Mouse (Mus musculus): ENCODE measurements at regions not wholly inside any gene's neighbourhood (a gene's known extent, or its start where the extent isn't known, plus 50 kb on each side); places are given as distances from the start of the nearest gene placed in this dataset.
"Not testable (repeated sequence)": the region's sequence is repeated elsewhere in the genome, so short reads cannot be mapped to it uniquely, and the experiment has no call there.

DNA sequence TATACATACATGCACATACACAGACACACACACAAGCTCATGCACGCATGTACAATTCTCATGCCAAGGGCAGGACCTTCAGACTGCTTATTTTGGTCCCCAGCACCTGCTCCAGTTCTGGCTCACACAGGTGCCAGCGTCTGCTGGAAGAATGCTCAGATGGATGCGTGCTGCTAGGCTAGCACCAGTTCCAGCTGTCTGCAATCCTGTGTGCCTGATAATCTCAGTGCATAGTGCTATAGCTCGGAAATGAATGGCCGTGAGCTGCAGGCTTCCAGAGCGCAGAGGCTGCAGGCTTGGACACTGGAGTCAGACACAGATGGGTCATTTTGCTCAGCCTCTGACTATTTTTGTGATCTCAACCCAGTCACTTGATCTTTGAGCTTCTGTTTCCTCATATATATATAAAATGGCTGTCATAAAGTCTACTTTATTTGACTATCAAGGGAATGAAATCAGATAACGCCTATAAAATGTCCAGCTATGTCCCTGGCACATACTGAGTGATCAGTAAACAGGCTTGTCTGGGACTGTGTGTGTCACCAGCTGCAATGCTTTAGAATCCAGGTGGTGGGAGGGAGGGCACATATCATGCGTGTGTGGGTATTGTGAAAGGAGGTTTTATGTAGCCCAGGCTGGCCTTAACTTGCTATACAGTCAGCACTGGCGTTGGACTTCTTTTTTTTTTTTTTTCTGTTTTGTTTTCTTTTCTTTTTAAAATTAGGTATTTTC, 91.7 kb upstream of the Eif4g2 start:
- DNase-seq (ENCODE audit: low spot score) = no peak

DNA sequence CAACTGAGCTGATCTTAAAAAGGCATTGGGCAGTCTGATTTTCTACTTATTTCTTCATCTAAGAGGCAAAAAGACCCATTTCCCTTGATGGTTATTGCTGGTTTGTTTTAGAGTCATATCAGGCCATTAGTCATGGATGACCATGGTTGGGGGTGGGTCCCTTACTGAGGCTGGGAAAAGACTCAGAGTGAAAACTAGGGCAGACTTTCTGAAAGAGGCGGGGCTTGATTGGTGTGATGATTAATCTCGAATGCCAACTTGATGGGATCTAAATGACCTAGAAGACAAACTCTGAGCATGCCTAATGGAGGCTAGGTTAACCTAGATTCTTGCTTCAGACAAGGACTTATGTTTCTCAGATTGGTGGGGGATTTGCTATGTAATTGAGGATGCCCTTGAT, 89.2 kb upstream of the Eif4g2 start:
- no peak for DNase-seq (ENCODE audit: low spot score)

DNA sequence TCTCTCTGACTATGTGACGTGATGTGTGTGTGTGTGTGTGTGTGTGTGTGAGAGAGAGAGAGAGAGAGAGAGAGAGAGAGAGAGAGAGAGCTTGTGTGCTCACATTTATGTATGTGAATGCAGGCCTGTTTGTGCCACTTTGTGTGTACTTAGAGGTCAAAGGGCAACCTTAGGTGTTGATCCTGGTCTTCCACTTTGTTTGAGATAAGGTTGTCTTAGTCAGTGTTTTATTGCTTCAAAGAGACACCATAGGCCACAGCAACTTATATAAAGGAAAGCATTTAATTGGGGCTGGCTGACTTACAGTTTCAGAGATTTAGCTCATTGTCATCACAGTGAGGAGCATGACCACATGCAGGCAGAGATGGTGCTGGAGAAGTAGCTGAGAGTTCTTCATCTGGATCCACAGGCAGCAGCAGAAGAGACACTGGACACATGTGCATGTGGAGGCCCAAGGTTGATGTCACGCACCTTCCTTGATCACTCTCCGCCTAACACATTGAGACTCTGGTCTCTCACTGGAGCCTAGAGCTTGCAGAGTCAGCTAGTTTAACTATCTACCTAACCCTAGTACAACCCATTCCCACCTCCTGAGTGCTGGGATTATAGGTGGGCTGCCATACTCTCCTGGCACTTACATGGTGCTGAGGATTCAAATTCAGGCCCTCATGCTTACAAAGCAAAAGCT, 85.9 kb upstream of the Eif4g2 start:
- not testable (repeated sequence) for DNase-seq (ENCODE audit: low spot score)

DNA sequence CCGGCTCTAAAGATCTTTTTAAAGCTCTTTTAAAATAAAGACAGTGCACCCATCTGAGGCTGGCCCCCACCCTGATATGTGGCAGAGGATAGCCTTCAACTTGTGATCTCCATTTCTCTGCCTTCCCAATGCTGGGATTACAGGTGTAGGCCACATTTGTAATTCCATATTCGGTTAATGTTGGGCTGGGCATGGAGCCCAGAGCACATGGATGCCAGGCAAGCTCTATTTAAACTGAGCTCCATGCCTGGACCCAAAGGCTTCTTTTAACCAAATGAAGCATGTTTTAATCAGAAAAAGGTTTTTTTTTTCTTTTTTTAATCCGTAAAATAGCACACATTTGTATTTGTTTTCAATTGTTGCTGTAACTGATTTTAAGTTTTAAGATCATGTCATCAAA, 82.2 kb upstream of the Eif4g2 start:
- DNase-seq (ENCODE audit: low spot score) = no peak

DNA sequence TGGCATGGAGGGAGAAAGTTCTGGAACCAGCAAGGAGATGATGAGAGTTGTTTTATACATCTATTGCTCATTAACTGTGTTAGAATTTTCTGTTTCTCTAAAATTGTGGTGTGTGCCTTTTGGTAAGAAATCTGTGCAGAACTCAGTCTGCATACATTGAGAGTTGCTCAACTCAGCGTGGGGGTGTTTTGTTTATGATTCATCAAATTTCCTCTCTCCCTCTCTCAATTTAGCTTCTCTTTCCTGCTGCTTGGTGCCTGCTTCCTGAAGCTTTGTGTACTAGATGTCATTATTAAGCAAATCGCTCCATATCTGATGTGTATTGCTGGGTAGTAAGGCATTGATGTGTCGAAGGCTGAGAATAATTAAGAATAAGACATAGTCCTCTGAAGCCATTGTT, 81.4 kb upstream of the Eif4g2 start:
- DNase-seq (ENCODE audit: low spot score) = no peak

DNA sequence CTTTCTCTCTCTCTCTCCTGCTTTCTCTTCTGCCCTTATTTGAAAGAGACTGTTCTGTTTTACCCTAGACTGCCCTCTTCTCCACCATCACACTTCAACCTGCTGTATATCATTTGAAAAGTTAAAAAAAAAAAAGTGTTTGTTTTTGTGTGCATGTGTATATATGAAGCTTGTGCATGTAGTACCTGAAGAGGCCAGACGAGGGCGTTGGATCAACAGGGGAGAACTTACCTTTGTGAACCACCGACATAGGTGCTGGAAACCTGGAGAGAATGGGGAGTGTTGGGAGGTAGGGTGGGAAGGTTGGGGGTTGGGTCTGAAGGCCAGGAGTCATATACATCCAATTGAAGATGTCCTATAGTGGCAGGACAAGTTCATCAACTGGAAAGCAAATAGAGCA, 81.0 kb upstream of the Eif4g2 start:
- no peak for DNase-seq (ENCODE audit: low spot score)

DNA sequence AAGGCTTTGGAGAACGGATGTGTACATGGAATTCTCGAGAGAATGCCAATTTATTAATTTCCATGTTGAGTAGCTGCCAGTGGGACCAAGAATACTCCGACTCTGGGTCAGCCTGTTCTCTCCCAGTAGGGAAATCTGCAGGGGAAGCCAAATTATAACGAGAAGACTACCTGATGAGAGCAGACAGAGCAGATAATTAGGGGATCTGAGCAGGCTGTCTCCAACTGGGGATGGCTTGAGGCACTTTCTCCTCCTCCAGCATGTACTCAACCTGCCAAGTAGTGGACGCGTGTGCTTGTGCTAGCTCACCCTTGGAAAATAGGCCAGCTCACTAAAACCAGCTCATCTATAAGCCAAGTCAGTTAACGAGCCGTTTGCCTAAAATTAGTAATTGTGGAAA, 80.5 kb upstream of the Eif4g2 start:
- no peak for DNase-seq (ENCODE audit: low spot score)

DNA sequence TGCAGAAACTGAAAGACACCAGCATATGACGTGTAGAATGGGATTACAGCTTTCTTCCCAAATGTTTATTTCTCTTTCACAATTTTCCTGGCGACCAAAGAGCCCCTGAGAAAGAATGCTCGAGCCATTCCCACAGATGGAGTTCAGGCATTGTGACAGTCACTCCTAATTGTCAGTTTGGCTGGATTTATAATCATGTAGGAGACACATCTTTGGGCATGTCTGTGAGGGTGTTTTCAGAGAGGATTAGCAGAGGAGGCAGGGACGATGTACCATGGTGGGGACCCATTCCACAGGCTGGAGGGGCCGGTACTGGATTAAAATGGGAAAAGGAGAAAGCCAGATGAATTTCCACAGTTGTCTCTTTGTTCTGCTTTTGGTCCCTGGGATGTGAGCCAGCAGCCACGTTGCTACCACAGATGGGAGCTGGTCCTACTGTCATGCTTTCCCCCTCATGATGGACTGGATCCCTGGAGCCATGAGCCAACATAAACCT, 76.0 kb upstream of the Eif4g2 start:
- DNase-seq (ENCODE audit: low spot score) = no peak

DNA sequence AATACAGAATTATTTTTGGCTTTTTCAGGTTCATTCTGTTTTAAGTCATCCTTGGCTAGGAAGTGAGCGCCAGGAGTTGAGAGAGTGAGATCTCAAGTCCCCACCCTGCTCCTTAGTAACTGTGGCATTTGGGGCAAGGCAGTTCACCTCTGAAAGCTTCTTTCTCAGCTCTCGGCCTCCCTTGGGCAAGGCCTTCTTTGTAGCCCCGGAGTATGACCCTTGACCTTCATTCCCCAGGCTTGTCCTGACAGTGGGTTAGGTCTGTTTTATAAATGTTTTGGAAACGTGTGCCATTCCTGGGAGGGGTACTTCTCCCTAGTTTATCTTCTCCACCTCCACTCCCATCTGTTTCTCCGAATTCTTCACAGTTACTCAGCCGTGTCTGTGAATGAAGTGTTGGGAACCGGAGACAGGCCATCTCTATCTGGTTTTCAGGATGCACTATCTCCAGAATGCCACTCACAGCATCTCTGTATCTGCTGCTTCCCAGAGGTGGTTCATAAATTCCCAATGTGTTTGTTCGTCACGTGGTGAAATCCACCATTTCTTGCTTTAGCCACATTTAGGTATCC, 75.0 kb upstream of the Eif4g2 start:
- DNase-seq (ENCODE audit: low spot score) = no peak

DNA sequence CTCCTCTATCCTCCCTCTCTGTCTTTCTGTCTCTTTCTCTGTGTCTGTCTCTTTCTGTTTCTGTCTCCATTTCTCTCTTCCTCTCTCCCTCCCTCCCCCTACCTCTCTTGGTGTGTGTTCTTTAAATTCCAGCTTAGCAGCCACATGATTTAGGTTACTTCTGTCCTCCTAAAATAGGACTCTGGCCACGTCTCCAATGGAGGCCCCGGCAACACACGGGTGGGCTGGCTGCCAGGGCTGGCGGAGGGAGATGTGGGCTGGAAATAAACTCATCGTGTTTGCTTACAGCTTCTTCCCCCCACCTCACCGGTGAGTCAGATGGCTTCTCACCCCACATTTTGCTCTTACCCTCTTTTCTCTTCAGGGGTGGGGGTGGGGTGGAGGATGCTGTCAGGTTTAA, 74.5 kb upstream of the Eif4g2 start:
- DNase-seq (ENCODE audit: low spot score) = peak; percentile 59

DNA sequence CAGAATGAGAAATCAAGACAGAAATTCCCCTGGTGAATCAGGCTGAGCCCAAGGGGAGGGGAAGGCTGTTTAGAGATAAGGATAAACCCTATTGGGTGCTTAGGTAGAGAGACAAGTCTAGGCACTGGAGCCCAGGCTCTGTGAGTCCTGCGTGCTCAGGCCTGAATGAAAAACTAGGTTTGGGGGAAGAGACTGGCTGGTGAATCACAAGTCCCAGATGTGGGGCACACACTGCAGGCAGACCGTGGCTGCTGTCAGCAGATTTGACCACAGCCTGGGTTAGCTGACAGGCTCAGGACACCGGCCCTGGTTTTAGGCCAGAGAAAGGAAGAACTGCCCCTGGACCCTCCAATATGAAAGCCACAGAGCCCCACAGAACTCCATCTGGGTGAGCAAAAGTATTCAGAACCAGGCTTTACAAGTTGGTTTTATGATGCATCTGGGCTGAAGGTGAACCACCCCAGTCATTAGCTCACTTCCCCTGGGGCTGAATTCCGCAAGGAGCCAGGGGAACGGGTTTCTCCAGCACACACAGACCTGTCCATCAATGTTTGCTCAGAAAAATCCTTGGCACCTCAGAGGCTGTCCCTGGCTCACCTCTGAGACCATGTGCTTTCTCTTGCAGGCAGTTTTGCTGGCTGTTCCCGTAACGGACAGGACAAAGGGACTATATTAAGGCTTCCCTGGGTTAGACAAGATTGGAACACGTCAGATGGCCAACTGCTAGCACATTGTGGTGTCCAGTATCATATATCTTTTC, 73.8 kb upstream of the Eif4g2 start:
- no peak for DNase-seq (ENCODE audit: low spot score)

DNA sequence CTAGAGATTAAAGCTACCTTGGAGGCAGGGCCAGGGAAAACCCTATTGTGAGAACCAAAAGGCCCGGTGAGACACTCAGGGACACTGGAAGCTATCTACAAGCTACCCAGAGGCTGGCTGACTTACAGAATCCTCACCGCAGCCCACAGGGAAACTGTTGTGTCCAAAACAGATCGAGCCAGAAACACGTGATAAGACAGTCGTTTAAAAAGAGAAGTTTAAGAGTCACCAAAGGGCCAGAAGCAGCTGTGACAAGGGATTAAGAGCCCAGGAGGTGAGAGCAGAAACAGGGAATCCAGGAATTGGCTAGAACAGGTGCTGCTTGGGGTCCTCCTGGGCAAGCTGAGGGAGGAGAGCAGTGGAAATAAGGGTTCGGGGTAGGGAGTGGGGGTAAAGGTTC, 73.2 kb upstream of the Eif4g2 start:
- DNase-seq (ENCODE audit: low spot score) = no peak

DNA sequence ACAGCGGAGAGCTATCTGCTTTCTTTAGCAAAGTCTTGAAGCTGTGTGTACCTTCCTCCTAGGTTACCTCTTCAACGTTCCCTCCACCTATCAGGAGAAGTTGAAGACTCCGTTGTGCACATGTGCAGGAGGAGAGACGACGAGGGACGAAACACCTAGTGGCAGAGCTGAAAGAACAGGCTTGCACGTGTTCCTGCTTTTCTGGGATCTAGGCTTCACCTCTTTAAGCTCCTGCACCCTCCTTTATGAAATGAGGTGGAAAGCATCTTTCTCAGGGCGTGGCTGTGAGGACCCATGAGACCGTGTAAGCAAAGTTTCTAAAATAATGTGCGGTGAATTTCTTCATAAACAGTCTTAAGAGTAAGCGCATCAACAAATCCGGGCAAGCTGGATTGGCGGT, 71.4 kb upstream of the Eif4g2 start:
- DNase-seq (ENCODE audit: low spot score) = no peak

DNA sequence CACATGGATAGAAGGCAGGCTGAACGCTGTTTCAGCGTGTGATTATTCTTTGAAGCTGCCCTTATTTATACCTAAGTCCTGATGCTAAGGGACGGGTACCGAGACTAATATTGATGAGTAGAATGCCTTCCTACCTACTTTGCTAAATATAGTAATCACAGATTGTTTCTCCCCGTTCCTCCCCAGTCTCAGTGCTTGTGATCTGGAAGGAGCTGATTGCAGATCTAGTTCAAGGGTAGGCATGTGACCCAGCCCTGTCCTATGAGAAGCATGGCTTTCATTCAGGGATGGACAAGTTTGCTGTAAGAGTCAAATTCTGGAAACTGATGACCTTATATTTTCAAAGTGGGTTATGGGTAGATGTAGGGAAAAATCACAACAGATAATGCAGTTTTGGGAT, 67.7 kb upstream of the Eif4g2 start:
- no peak for DNase-seq (ENCODE audit: low spot score)

DNA sequence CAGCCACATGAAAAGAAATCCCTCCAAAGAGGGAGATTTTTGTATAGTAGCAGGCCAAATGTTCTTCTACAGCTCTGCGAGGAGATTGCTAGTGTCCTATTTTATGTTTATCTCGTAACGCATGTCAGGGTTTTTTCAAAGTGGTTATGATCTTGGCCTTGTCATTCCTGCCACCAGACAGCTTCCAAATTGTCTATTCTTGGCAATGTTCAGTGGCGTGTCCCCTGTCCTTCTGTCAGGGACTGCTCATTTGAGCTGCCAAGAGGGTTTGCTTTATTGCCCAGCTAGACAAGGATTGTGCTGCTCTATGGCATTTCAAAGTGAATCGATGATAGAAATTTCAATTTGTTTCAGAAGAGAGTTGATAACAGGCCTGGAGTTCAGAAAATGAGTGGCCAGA, 67.3 kb upstream of the Eif4g2 start:
- no peak for DNase-seq (ENCODE audit: low spot score)

DNA sequence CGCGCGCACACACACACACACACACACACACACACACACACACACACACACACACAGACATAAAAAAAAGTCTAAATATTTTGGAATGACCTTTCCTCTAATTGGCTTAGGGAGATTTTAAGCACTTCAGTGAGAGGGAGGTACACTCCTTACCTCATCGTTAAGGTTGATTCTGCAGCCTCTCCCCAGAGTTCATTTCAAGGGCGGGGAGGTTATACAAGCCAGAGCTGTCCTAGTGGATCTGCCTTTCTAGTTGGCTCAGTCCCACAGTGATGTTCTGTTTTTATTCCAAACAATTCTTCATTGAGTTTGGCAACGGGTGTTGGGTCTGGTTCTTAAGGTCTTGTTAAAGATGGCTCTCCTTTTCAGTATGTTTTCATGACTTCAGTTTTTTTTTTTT, 64.8 kb upstream of the Eif4g2 start:
- no peak for DNase-seq (ENCODE audit: low spot score)

DNA sequence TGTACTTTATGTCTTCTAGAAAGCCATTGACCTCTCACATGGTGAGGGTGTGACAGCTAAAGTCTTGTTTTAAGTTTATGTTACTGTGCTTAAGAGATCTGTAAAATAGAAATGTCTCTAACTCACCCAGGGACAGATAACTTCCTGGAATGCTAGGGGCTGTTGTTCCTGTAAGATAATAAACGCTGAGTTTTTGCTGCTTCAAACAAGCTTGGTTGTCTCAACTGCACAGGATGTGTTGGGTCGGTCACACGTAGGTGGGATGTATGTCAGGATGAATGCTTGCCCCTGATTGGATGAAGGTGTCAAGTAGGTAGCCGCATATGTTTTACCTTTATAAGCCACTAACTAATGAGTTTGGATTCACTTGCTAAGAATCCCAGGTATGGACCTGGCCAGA, 63.8 kb upstream of the Eif4g2 start:
- DNase-seq (ENCODE audit: low spot score) = no peak

DNA sequence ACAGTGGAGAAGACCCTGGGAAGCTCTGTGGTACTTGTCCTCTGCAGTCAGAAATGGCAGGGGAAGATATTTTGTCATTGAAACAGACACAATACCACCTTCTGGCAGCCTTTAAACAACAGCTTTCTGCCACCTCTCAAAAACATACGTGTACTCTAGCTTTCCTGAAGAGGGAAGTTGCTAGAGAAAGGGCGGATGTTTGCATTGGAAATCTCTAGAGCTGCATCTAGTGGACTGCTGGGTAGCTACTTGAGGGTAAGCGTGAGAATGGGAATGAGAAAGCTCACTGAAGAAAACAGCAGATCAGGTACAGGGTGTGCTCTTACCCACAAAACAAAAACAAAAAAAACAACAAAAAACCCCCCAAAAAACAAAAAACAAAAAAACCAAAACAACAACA, 61.4 kb upstream of the Eif4g2 start:
- DNase-seq (ENCODE audit: low spot score) = no peak

DNA sequence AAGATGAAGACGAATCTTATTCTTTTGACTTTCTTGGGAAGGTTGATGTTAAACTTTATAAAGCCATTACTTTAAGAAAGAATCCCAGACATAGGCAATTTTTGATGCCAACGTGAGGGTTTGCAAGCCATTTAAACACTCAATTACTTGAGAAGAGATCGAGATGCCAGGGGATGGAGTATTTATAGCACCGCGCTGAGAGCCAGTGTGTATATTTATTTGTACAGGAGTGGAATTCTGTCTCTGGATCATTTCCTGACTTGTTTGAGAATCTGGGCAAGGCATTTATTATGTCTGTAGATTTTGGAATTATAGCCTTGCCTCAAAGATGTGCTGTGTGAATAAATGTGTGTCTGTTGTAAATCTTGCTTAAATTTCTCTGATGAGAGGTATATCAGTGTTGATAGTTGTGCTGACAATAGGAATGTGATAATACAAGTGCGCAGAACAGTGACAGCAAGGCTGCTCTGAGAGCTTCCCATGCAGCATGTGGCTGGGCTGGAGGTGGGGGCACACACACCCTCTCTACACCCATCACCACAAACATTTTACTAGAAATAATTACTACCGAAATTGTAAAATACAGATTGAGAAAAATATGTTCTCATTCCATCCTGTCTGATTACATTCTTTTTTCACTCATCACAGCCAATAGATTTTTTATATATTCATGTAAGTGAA, 58.6 kb upstream of the Eif4g2 start:
- DNase-seq (ENCODE audit: low spot score) = no peak

DNA sequence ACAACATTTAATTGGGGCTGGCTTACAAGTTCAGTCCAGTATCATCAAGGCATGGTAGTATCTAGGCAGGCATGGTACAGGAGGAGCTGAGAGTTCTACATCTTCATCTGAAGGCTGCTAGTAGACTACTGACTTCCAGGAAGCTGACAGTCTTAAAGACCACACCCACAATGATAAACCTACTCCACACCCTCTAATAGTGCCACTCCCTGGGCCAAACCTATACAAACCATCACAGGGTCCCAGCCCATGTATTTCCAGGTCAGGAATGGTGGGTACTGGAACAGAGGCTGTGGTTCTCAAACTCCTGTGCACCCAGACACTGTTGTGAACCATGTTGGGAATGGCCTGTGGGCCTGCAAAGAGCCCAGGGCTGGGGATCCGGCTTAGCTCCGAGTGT, 55.2 kb upstream of the Eif4g2 start:
- no peak for DNase-seq (ENCODE audit: low spot score)

DNA sequence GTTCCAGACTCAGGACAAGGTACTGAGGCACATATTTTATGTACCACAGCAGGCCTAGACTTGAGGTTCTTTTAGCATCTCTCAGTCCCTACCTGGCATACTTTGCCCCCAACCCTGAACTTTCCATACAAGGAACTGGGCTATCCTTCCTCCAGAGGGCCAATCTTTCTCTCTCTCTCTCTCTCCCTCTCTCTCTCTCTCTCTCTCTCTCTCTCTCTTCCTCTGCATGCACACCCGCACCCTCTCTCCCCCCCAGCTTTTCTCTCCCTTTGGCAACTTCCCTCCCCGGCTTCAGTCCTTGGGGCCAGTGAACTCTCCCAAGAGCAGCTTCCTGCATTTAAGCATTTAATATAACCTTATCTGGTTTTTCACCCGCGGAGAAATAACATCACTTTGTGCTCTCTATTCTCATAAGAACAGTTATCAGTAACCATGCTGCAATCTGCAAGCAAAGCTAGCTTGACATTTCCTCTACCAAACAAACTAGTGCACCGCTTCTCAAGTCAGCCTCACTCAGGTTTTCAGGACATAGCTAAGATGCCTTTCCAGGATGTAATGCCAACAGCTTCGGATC, 53.3 kb upstream of the Eif4g2 start:
- no peak for DNase-seq (ENCODE audit: low spot score)

DNA sequence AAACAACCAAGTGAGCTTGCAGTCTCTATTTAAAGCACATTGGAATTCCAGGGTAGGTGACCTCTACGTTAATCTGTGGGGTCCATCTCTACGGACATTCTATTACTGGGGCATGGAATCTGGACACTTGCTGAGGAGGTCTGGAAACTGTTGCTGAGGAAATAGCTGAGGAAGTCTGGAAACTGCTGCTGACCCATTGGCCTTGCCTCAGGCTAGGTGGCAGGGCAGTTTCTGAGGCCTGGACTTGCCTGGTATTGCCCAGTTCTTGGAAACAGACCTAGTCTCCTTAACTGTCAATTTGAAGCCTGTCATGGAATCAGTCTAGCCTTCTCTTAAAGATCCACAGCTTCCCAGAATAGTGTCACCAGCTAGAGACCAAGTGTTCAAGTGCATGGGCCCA, 51.7 kb upstream of the Eif4g2 start:
- DNase-seq (ENCODE audit: low spot score) = no peak
